Mouse (Mus musculus) C2C12 (cell line): ENCODE measurements at regions not wholly inside any gene's neighbourhood (a gene's known extent, or its start where the extent isn't known, plus 50 kb on each side); places are given as distances from the start of the nearest gene placed in this dataset.

Source experiments
- H3K27me3 ChIP-seq: one replicate; pipeline ENCODE4 v1.6.1; 2011; ENCODE audit not compliant: control insufficient read depth, insufficient read depth, insufficient read length
- H3K36me3 ChIP-seq: one replicate; pipeline ENCODE4 v1.6.1; 2011; ENCODE audit not compliant: control insufficient read depth, insufficient read depth
- H3K4me3 ChIP-seq: one replicate; pipeline ENCODE4 v1.5.1; 2011; ENCODE audit warnings: mild to moderate bottlenecking, control low read depth; ENCODE audit not compliant: poor library complexity, insufficient read depth, severe bottlenecking
- H3K79me2 ChIP-seq: one replicate; pipeline ENCODE4 v1.6.1; 2011; ENCODE audit not compliant: control insufficient read depth, insufficient read depth
- H3K79me3 ChIP-seq: one replicate; pipeline ENCODE4 v1.6.1; 2011; ENCODE audit warnings: low read depth, control low read depth
- H3ac ChIP-seq: one replicate; pipeline ENCODE3; 2011; ENCODE audit warnings: low read depth; ENCODE audit not compliant: control insufficient read depth, insufficient read length
- CEBPB ChIP-seq: IDR thresholded peaks from one replicate; pipeline ENCODE4 v1.6.1; 2011; ENCODE audit warnings: low read depth, mild to moderate bottlenecking, control low read depth, moderate library complexity
- CTCF ChIP-seq: IDR thresholded peaks from one replicate; pipeline ENCODE4 v1.5.1; 2011; ENCODE audit not compliant: control insufficient read depth, insufficient read depth, insufficient read length
- FOSL1 ChIP-seq: IDR thresholded peaks from one replicate; pipeline ENCODE4 v1.8.0; 2011; ENCODE audit warnings: mild to moderate bottlenecking, low read length; ENCODE audit not compliant: poor library complexity, insufficient read depth, severe bottlenecking
- MAX ChIP-seq: IDR thresholded peaks from one replicate; pipeline ENCODE4 v1.6.1; 2011; ENCODE audit warnings: mild to moderate bottlenecking, control low read depth
- MYOD1 ChIP-seq: IDR thresholded peaks from one replicate; pipeline ENCODE4 v1.6.1; 2011; ENCODE audit warnings: low read depth; ENCODE audit not compliant: control insufficient read depth, insufficient read length
- MYOG ChIP-seq: IDR thresholded peaks from one replicate; pipeline ENCODE4 v1.6.1; 2011; ENCODE audit not compliant: control insufficient read depth, insufficient read length; ENCODE audit errors: extremely low read depth
- USF1 ChIP-seq: IDR thresholded peaks from one replicate; pipeline ENCODE4 v1.6.1; 2011; ENCODE audit warnings: low read depth, mild to moderate bottlenecking, control low read depth, moderate library complexity

DNA sequence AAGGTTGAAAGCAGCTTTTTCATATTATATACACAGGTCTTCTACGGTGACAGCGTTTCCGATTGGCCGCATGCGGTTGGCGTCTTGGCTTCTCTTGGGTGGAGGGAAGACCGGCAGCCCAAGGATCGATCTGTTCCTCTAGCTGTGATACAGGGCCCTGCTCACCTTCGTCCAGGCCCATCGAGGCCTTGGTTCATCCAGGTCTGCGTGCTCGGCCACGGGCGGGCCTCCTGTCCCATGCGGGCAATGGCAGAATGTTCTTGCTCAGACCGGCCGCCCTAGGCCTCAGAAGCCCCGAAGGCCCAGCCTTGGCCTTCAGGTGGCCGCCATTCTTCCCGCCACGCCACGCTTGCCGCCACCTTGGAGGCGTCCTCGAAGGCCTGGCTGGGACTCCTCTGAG, 194.4 kb upstream of the Ppp6c start:
- no peak overlapping the region for H3ac ChIP-seq
- no peak overlapping the region for H3K4me3 ChIP-seq
- no peaks in the 10 kb centered on the region for H3K36me3 ChIP-seq
- no peaks in the 10 kb centered on the region for H3K27me3 ChIP-seq
- H3K79me2 ChIP-seq: no peaks in the 10 kb centered on the region
- no peak for TF ChIP-seq USF1
- no peak for TF ChIP-seq CEBPB
- TF ChIP-seq MAX: no peak
- TF ChIP-seq CTCF: no peak
- no peaks in the 10 kb centered on the region for H3K79me3 ChIP-seq

DNA sequence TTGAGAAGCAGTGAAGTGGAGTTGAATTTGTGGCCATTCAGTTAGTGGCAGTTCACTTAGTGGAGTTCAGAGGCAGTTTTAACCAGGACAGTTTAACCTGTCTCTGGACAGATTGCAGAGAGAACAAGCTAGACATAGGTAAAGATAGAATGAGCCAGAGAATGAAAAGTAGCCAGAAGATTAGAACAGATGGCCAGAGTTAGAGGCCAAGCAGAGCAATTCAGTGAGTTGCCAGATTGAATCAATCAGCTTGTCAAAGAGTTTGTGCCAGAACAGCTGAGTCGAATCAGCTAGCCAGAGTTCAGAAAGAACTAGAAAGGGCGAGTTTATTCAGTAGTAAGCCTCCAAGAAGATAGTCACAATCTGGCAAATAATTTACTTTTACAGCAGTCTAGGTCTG, 174.1 kb upstream of the Ppp6c start:
- no peak overlapping the region for H3K4me3 ChIP-seq
- H3K79me2 ChIP-seq: no peaks in the 10 kb centered on the region
- no peaks in the 10 kb centered on the region for H3K27me3 ChIP-seq
- no peak overlapping the region for H3ac ChIP-seq
- H3K79me3 ChIP-seq: no peaks in the 10 kb centered on the region
- TF ChIP-seq FOSL1 (no peak), MYOD1 (no peak), USF1 (no peak), CTCF (no peak), MYOG (no peak), MAX (no peak), CEBPB (no peak)
- H3K36me3 ChIP-seq: no peaks in the 10 kb centered on the region

DNA sequence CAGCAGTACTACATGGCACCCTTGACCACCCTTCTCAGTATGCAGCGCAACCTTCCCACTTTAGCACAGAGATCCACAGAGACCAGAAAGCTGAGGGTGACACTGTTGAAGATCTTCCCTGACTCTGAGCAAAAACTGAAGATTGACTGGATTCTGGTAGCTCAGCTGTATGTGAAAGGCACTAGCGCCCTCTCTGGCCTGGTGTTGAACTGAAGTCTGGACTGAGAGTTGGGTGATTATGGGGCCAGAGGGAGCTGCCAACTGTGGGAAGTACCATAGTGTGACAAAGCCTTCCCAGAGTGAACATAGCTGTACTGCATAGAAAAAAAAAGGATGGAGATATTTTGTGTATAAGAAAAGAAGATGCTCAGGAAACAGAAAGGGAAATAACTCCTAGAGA, 173.3 kb upstream of the Ppp6c start:
- Histone ChIP-seq H3ac (no peak overlapping the region), H3K79me2 (no peaks in the 10 kb centered on the region), H3K4me3 (no peak overlapping the region), H3K79me3 (no peaks in the 10 kb centered on the region), H3K27me3 (no peaks in the 10 kb centered on the region), H3K36me3 (no peaks in the 10 kb centered on the region)
- no peak for TF ChIP-seq MAX

DNA sequence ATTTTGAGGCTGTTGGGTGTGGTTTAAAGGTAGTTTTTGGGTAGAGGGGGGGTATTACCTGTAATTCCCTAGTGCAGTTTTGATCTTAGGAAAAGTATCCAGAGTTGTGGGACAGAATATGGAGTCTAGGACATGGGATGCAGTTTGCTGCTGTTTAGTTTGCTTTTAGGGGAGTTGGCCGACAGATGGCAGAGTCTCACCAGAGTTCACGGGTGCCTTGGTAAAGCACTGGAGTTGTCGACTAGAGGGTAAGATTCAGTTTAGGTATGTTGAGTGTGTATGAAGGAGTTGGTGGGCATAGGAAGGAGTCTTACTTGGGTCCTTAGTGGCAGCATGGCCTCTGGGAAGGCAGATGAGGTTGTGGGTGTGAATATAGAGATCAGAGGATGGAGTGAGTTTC, 168.4 kb upstream of the Ppp6c start:
- Histone ChIP-seq H3K27me3 (no peaks in the 10 kb centered on the region), H3K79me3 (no peaks in the 10 kb centered on the region), H3K4me3 (no peak overlapping the region), H3K36me3 (no peaks in the 10 kb centered on the region), H3K79me2 (no peaks in the 10 kb centered on the region), H3ac (no peak overlapping the region)
- no peak for TF ChIP-seq USF1
- TF ChIP-seq MYOD1: no peak
- TF ChIP-seq MYOG: no peak
- TF ChIP-seq CTCF: no peak
- TF ChIP-seq CEBPB: no peak

DNA sequence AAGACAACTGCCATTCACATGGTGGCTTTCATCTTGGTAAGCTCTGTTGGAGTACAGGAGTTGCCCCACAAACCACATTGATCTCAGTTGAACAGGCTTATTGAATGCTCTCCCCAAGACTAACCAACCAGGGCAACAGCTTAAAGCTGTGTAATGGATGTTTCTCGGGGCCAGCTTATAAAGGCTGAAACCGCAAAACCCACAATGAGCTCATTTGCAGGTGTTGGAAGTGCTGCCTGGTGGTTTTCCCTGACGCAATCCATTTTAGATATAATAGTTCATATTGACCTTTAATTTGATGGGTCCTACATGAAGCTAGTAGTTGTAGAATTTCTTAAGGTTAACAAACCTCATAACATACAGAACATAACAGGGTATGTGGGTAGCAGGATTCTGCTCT, 151.0 kb upstream of the Ppp6c start:
- Histone ChIP-seq H3K79me2 (no peaks in the 10 kb centered on the region), H3K27me3 (no peaks in the 10 kb centered on the region), H3K79me3 (no peaks in the 10 kb centered on the region), H3ac (no peak overlapping the region), H3K36me3 (no peaks in the 10 kb centered on the region), H3K4me3 (no peak overlapping the region)
- no peak for TF ChIP-seq USF1
- TF ChIP-seq FOSL1: no peak
- TF ChIP-seq CEBPB: no peak
- no peak for TF ChIP-seq CTCF
- TF ChIP-seq MAX: no peak
- TF ChIP-seq MYOD1: no peak
- no peak for TF ChIP-seq MYOG

DNA sequence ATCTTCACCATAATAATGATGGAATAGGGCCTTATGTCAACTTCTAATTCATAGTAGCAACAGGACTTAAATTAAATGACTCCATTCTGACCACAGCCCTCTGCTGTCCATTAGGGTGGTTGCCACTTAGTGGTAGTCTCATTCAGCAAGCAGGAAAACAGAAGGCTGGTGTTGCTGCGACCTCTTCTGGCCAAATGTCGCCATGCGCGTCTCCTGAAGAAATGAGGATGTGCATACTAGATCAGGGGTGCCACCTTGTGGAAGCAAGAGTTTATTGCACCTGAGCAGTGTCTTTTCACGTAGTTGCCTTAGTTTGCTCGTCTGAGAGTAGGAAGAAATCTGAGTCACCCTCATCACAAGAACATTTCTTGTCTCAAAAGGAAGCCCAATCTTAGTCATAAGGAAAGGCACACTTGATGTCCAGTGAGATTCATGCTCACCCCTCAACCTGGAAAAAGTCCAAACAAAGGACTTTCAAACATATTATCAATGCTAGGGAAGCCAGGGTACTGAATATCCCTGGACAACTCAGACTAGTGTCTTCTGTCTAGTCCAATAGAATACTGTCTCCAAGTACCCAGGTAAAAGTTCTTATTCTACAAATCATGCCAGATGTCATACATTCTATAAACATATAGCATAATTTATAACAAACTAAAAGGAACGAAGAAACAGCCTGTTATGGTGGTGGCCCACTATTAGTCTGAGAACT, 147.0 kb upstream of the Ppp6c start:
- no peaks in the 10 kb centered on the region for H3K27me3 ChIP-seq
- H3K4me3 ChIP-seq: no peak overlapping the region
- peak; percentile 56 for TF ChIP-seq MAX
- no peak for TF ChIP-seq MYOD1
- TF ChIP-seq CEBPB: no peak
- TF ChIP-seq FOSL1: no peak
- TF ChIP-seq CTCF: peak; percentile 99
- no peak for TF ChIP-seq MYOG
- H3ac ChIP-seq: no peak overlapping the region
- no peaks in the 10 kb centered on the region for H3K79me2 ChIP-seq
- H3K36me3 ChIP-seq: no peaks in the 10 kb centered on the region
- H3K79me3 ChIP-seq: no peaks in the 10 kb centered on the region
